Mouse (Mus musculus): ENCODE results near the gene Creb5. TPM values are rescaled to one million over a fixed set of nuclear protein-coding genes. Genes with fewer than 3 reads are reported as not detected.

Creb5 gene
- polyA plus RNA-seq, 1 experiment = 4.5 TPM

DNA sequence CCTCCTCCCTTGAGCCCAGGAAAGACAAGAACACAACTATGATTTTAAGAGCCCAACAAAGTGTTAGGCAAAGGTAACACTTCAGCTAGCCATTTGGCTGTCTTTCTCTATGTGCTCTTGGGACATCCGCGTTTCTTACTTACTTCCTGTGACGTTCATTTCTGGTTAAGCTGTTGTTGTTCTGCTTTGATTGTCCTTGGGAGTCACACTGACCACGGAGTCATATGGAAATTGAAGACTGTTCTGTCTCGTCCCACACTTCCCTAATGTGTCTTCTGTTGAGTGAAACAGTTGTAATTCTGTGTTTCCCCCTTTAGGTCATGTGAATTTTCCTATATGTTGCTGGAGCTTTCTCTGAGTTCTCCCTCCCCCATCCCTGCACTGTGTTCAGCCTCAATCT is 305.2 kb downstream of the Creb5 start:
- TF ChIP-seq POLR2A (IDR thresholded peaks at IDR 0.05; ENCODE audit: low read depth, low read length) (no peak), CTCF (IDR thresholded peaks at IDR 0.05; ENCODE audit: borderline replicate concordance, insufficient read depth, low read length) (no peak)
- Histone ChIP-seq H3K27ac (ENCODE audit: insufficient read depth, low read length) (no peak overlapping the region), H3K4me1 (ENCODE audit: control insufficient read depth, insufficient read depth, low read length) (0 out of 2 replicates have a peak, but pooled peaks cover 3% of the 10 kb centered on the region), H3K4me3 (ENCODE audit: insufficient read depth, low read length) (no peak overlapping the region)

DNA sequence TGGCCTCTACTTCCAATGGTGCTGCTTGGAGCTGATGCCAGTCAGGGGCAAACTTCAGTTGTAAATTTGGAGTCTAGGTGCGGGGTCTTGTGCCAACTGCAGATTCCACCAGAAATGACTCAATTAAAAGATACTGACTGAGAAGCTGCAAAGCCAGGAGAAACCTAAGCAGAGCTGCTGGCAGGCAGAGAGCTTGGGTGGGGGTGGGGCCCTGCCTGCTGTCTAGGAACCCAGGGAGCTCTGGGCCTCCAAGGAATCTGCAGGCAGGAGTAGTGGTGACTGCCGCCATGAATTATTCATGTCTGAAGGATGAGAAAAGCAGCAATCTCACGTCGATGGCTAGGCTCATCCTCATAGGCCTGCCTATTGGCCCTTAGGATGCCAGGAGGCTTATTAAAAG is 306.5 kb downstream of the Creb5 start:
- TF ChIP-seq CTCF (IDR thresholded peaks at IDR 0.05; ENCODE audit: borderline replicate concordance, insufficient read depth, low read length) (no peak), POLR2A (IDR thresholded peaks at IDR 0.05; ENCODE audit: low read depth, low read length) (no peak)
- no peak overlapping the region for H3K27ac ChIP-seq (ENCODE audit: insufficient read depth, low read length)
- H3K4me1 ChIP-seq (ENCODE audit: control insufficient read depth, insufficient read depth, low read length) = 0 out of 2 replicates have a peak, but pooled peaks cover 3% of the 10 kb centered on the region
- no peak overlapping the region for H3K4me3 ChIP-seq (ENCODE audit: insufficient read depth, low read length)

DNA sequence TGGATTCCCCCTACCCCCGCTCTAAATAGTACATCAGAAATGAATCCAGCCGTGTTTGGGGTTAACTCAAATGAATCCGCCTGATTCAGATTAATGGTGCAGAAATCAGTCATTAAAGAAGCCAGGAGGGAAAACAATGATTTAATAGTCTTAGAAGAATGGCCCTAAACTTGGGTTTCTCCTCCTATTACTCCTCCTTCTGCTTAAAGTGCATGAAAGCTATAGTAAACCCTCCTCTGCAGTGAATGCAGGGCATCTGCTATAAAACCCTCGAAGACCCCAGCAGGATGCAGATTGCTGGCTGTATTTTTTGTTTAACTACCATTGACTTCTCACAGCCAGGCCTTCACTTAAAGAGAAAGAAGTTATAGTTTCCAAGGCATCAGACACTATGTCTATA is 307.2 kb downstream of the Creb5 start:
- Histone ChIP-seq H3K4me1 (ENCODE audit: control insufficient read depth, insufficient read depth, low read length) (peaks cover 5% of the 10 kb centered on the region; the same call in 1 of the 2 replicates), H3K4me3 (ENCODE audit: insufficient read depth, low read length) (no peak overlapping the region), H3K27ac (ENCODE audit: insufficient read depth, low read length) (no peak overlapping the region)
- TF ChIP-seq CTCF (IDR thresholded peaks at IDR 0.05; ENCODE audit: borderline replicate concordance, insufficient read depth, low read length) (no peak), POLR2A (IDR thresholded peaks at IDR 0.05; ENCODE audit: low read depth, low read length) (no peak)

DNA sequence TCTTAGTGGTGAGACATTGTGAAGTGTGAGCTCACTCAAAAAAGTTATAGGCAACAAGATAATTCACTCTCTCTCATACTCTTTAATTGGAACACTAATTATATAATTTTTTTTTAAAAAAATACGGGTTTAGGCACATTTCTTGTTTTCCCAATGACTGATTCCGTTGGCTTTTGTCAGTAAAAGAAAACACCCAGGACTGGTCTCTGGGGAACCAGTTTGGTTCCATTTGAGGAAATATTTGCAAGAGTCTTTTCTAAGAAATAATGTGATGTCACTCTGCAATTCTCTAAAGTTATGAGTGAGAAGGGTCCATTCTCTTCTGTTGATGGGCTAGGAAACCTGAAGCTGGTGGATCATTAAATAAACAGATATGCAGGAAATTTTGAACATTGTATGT is 309.3 kb downstream of the Creb5 start:
- H3K4me1 ChIP-seq (ENCODE audit: control insufficient read depth, insufficient read depth, low read length) = peaks cover 2% of the 10 kb centered on the region; the same call in 1 of the 2 replicates
- no peak overlapping the region for H3K4me3 ChIP-seq (ENCODE audit: insufficient read depth, low read length)
- H3K27ac ChIP-seq (ENCODE audit: insufficient read depth, low read length) = no peak overlapping the region
- TF ChIP-seq CTCF (IDR thresholded peaks at IDR 0.05; ENCODE audit: borderline replicate concordance, insufficient read depth, low read length) (no peak), POLR2A (IDR thresholded peaks at IDR 0.05; ENCODE audit: low read depth, low read length) (no peak)

DNA sequence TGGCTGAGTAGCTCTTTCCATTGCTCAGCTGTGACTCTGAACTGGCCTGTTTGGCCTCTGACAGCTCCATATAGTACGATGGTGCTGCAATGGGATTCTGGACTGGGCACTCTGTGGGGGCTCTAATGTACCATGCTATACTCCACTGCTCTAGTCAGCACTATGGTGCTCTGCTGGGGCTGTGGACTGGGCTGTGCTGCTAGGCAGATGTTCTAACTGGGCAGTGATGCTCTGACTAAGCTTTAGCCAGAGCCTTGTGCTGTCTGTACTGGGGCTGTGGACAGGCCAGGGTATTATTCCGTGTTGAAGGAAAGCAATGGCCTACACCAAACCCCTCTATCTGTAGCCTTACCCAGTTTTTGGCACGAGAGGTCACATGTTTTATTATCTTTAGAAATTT is 316.0 kb downstream of the Creb5 start:
- Histone ChIP-seq H3K27ac (ENCODE audit: insufficient read depth, low read length) (no peak overlapping the region), H3K4me1 (ENCODE audit: control insufficient read depth, insufficient read depth, low read length) (peaks cover 2% of the 10 kb centered on the region; the same call in 1 of the 2 replicates), H3K4me3 (ENCODE audit: insufficient read depth, low read length) (no peak overlapping the region)
- TF ChIP-seq POLR2A (IDR thresholded peaks at IDR 0.05; ENCODE audit: low read depth, low read length) (no peak), CTCF (IDR thresholded peaks at IDR 0.05; ENCODE audit: borderline replicate concordance, insufficient read depth, low read length) (no peak)

DNA sequence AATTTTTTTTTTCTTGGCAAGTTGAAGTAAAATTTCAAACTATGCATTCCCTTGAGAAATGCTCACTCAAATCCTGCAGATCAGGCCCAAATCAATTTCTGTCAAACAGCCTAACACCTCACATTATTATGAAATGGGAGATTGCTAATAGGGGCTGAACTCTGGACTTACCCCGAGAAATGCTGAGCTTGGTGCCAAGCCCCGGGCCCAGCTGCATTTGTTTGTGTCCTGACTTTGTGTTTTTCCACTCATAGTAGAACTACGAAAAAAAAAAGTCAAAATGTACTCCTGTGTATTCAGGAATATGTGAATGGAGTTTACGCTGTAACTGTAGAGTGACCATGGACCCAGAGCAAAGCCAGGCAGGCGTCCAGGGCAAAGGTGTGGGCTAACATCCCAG is 316.6 kb downstream of the Creb5 start:
- TF ChIP-seq CTCF (IDR thresholded peaks at IDR 0.05; ENCODE audit: borderline replicate concordance, insufficient read depth, low read length) (no peak), POLR2A (IDR thresholded peaks at IDR 0.05; ENCODE audit: low read depth, low read length) (no peak)
- Histone ChIP-seq H3K27ac (ENCODE audit: insufficient read depth, low read length) (no peak overlapping the region), H3K4me3 (ENCODE audit: insufficient read depth, low read length) (no peak overlapping the region), H3K4me1 (ENCODE audit: control insufficient read depth, insufficient read depth, low read length) (peaks cover 2% of the 10 kb centered on the region; the same call in 1 of the 2 replicates)

DNA sequence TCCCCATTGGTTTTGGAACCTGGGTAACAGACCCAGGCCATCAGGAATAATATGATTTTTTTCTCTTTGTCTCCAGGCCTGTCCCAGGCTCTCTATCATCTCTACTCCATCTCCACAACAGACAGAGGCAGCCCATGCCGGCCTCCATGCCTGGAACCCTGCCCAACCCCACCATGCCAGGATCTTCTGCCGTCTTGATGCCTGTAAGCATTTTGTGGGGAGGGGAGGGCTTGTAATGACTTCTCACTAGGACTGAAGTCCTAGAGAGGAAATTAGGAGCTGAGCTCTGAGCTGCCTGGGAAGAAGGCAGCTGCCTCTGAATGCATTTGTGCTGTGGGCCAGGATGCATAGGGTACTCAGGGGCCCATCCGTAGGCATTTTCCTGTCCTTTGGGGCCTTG is 317.3 kb downstream of the Creb5 start:
- H3K4me3 ChIP-seq (ENCODE audit: insufficient read depth, low read length) = no peak overlapping the region
- no peak for TF ChIP-seq POLR2A (IDR thresholded peaks at IDR 0.05; ENCODE audit: low read depth, low read length)
- TF ChIP-seq CTCF (IDR thresholded peaks at IDR 0.05; ENCODE audit: borderline replicate concordance, insufficient read depth, low read length) = no peak
- H3K27ac ChIP-seq (ENCODE audit: insufficient read depth, low read length) = no peak overlapping the region
- H3K4me1 ChIP-seq (ENCODE audit: control insufficient read depth, insufficient read depth, low read length) = no peaks in the 10 kb centered on the region

DNA sequence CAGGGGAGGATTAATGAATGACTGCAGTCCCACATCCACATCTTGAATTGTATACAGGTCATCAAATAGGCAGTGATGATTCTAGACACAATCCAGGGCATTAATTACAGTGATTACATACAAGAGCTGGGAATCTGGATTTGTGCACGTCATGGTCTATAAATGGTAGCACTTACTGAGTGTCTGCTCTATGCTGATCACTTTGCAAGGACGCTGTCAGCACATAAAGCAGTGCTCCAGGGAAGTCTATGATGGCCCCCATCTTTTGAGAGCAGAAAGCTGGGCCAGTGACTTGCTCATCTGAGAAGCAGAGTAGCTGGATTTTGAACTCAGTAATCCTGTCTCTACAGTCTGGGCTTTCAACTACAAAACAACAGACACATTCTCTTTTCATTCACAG is 318.1 kb downstream of the Creb5 start:
- TF ChIP-seq CTCF (IDR thresholded peaks at IDR 0.05; ENCODE audit: borderline replicate concordance, insufficient read depth, low read length) = no peak
- no peak for TF ChIP-seq POLR2A (IDR thresholded peaks at IDR 0.05; ENCODE audit: low read depth, low read length)

DNA sequence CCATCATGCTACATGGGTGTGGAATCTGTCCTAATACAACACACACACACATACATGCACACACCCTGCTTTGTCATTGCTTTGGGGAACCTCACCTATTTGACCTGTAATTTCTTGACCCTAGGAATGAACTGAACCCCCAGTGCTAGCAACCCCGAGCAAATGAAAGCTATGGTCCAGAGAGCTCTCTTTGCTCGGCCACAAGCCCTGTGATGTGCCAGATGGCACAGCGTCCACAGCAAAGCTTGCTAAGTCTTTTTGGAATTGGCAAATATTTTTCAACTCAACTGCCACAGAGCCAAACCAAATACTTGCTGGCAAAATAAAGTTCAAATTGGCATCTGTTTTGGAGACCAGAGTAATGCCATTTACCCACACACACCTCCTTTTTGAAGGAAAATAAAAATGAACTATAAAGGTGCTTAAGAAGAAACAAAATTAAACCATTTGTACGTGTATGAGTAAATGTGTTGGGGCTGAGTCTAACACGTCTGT is 324.4 kb downstream of the Creb5 start:
- peaks cover 3% of the 10 kb centered on the region; the same call in 1 of the 2 replicates for H3K4me1 ChIP-seq (ENCODE audit: control insufficient read depth, insufficient read depth, low read length)
- H3K4me3 ChIP-seq (ENCODE audit: insufficient read depth, low read length) = no peak overlapping the region
- no peak overlapping the region for H3K27ac ChIP-seq (ENCODE audit: insufficient read depth, low read length)
- no peak for TF ChIP-seq POLR2A (IDR thresholded peaks at IDR 0.05; ENCODE audit: low read depth, low read length)
- no peak for TF ChIP-seq CTCF (IDR thresholded peaks at IDR 0.05; ENCODE audit: borderline replicate concordance, insufficient read depth, low read length)

More for the DNA sequence above, 318.1 kb downstream of the Creb5 start:
- H3K4me1 ChIP-seq (ENCODE audit: control insufficient read depth, insufficient read depth, low read length) = no peaks in the 10 kb centered on the region
- H3K4me3 ChIP-seq (ENCODE audit: insufficient read depth, low read length) = no peak overlapping the region
- no peak overlapping the region for H3K27ac ChIP-seq (ENCODE audit: insufficient read depth, low read length)

DNA sequence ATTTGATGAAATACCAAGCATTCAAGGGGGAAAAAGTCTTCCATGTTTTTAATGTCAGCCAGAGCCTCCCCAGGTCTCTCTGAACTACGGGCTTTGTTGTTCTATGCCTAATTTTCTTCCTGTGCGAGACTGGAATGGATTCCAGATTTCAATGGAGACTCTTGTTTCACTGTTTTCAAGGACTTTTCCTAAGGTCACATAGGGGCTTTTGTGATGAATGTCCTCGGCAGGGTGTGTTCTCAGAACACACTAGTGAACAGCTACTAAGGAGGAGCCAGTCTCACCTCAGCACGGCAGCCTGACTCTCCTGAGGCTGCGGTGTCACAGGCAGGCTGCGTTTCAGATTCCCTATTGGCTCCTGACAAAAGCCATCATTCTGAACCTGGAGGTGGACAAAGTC is 325.6 kb downstream of the Creb5 start:
- Histone ChIP-seq H3K27ac (ENCODE audit: insufficient read depth, low read length) (no peak overlapping the region; the same call in 1 of the 2 replicates), H3K4me1 (ENCODE audit: control insufficient read depth, insufficient read depth, low read length) (peaks cover 3% of the 10 kb centered on the region; the same call in 1 of the 2 replicates), H3K4me3 (ENCODE audit: insufficient read depth, low read length) (no peak overlapping the region)
- TF ChIP-seq POLR2A (IDR thresholded peaks at IDR 0.05; ENCODE audit: low read depth, low read length) = no peak
- TF ChIP-seq CTCF (IDR thresholded peaks at IDR 0.05; ENCODE audit: borderline replicate concordance, insufficient read depth, low read length) = no peak
